Mouse (Mus musculus) hematopoietic stem cell, adult 5-6 weeks (primary cell): Measurements from ENCODE around the gene Auh. TPM values are rescaled to one million over a fixed set of nuclear protein-coding genes. Genes with fewer than 3 reads are reported as not detected.

ENCODE experiments used
- ATAC-seq, 2 experiments: fragments of 125-278 bp in 1 of 2; replicated peaks in 1 of 2; 2 replicates each; pipeline ENCODE4 v1.8.0; 2016 to 2017; ENCODE audit warnings: inconsistent platforms in 2 of 2, mild to moderate bottlenecking in 2 of 2, moderate number of reproducible peaks in 2 of 2, low read depth in 1 of 2, moderate TSS enrichment in 1 of 2; ENCODE audit not compliant: low FRiP score in 2 of 2, poor library complexity in 2 of 2, severe bottlenecking in 2 of 2, insufficient read depth in 1 of 2, low TSS enrichment in 1 of 2
- total RNA-seq: library from RNA; stranded (forward); fragments of 172-1452, 232-1000 nt; gene quantifications from 2 replicates; pipeline ENCODE4 v1.2.3, GENCODE M21; 2017

Auh gene
- total RNA-seq, 1 experiment from 2014 or later: 45.4 TPM

GRCm38 (mm10) chr13:52892791-52893190, 36.7 kb downstream of the Auh start:
- ATAC-seq: peak; percentile 38 to 44; a peak in 1 of 4 replicates

GRCm38 (mm10) chr13:52892065-52892503, 37.4 kb downstream of the Auh start:
- ATAC-seq: peak; percentile 59 to 60

DNA sequence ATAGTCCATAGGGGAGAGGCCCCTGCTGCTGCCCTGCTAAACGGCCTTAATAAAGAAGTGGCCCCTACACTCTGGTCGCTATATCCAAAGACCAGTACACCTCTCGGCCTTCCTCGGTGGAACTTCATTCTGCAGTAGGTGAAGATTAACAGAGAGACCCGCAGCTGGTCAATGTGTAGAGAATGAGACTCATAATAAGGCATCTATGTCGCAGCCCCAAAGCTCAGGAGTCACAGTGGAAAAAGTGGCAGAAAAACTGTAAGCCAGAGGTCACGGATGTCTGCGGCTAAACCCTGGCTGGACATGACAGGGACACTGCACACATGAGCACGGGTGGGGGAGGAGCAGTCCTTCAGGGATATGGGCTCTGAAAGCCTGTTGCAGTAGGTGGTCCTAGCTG, 39.2 kb downstream of the Auh start:
- ATAC-seq: no peak

DNA sequence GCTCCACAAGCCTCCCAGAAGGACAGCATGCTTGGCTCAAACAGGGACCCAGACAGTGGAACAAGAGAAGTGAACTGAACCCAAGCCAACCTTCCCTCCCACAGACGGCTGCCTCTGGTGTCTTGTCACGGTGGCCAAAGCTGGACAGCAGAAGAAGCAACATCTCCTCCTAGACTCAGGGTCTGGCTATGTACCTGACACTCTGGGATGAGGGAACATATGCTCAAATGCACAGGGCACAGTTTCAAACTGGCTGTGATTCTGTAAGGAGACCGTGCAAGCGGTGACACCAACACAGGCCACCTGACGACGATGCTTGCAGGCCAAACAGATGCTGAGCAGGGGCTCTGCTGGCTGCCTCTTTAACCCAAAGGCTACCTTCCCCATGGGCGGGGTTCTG, 42.7 kb downstream of the Auh start:
- no peak for ATAC-seq

GRCm38 (mm10) chr13:52883960-52884326, 45.5 kb downstream of the Auh start:
- no peak for ATAC-seq

DNA sequence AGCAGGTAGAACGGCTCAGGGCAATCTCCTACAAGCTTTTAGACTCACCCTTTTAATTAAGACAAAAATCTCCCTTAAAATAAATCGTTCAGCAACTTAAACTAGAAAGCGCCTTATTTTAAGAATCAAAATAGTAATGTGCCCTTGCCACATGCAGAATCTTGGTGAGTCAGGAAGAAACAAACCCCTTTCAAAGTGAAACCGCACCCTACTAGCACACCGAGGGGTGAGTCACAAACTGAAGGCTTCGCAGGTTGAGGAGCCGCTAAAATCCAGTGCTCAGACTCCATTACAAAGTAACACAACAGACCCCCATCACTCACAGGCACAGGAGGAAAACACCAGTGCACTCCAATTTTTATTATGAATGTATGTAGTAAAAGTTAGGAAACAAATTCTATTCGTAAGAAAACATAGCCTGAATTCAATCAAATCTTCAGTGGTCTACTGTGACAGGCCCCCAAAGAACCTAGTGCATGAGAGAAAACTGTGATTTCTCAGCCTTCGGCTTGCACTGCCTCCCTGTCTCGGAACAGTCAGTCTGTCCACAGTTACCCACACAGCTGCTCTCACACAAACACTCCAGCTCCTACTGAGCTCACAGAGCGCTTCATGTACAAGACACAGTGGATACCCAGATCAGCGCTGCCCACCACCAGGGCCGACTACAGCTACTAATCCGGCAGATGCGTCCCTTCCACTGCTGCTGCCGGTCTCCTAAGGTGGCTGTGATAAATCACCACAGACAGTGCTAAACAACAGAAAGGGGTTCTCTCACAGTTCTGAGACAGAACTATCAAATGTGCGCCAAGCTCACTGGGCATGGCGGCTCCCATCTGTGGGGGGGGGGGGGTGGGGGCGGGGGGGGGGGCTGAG, 46.2 kb downstream of the Auh start:
- ATAC-seq: no peak

GRCm38 (mm10) chr13:52880386-52880785, 49.1 kb downstream of the Auh start:
- no peak for ATAC-seq

DNA sequence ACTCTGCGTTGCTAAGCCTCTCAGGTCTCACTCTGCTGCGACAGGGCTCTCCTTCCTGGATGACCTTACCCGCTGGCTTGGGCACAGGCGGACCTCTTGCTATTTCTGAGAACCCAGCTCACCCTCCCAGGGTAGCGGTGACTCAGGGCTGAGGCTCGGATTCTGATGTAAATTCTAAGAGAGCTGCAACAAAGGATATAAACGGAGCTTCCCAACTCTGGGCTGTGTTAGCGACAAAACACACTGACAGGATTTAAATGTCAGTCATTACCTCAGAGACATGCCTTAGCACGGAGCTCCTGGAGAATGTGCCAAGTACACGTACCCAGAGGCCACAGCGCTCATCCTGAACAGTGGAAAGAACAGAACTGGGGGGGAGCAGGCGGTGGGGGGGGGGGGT, 49.6 kb downstream of the Auh start:
- no peak for ATAC-seq

DNA sequence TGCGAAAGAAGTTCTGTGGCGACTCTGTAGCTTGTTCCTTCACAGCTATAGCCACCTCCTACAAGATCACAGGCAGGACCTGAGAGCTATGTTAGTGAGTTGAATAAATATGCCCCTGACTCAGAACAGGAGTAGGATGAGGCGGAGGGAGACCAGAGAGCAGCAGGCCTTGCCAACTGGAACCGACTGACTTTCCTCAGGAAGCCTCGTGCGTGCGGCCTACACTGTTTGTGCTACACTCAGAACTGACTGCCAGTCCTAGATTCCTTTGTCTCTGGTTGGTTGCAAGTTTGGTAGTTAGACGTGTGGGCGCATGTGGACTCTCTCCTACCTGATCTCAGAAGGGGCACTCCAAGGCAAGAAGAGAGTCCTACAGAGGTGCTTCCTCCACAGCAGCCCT, 50.2 kb downstream of the Auh start:
- ATAC-seq: no peak

- ATAC-seq: no peak
These were observed 50.7 kb downstream of the Auh start for GRCm38 (mm10) chr13:52878823-52879222.

GRCm38 (mm10) chr13:52875541-52876325, 53.7 kb downstream of the Auh start:
- no peak for ATAC-seq

DNA sequence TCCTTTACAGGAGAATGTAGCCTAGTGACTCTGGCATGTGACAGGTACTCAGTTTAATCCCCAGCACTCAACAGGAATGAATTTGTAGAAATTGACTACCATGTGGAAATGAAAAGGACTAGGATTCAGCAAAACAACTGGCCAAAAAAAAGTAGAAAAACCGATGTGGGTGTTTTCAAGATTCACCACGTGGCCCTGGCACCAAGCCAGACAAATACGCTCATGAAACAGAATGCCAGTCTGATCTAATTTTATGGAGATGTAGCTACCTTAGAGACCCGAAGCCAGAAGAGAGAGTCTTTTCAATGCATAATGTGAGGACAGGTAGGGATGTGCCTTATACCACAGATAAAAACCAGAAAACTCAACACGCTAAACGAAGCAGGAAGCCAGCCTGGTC, 54.4 kb downstream of the Auh start:
- no peak for ATAC-seq

GRCm38 (mm10) chr13:52874338-52874737, 55.1 kb downstream of the Auh start:
- ATAC-seq: no peak

GRCm38 (mm10) chr13:52873923-52874322, 55.6 kb downstream of the Auh start:
- no peak for ATAC-seq

GRCm38 (mm10) chr13:52866005-52866792, 63.3 kb downstream of the Auh start:
- ATAC-seq: no peak

GRCm38 (mm10) chr13:52863436-52863835, 66.0 kb downstream of the Auh start:
- no peak for ATAC-seq

DNA sequence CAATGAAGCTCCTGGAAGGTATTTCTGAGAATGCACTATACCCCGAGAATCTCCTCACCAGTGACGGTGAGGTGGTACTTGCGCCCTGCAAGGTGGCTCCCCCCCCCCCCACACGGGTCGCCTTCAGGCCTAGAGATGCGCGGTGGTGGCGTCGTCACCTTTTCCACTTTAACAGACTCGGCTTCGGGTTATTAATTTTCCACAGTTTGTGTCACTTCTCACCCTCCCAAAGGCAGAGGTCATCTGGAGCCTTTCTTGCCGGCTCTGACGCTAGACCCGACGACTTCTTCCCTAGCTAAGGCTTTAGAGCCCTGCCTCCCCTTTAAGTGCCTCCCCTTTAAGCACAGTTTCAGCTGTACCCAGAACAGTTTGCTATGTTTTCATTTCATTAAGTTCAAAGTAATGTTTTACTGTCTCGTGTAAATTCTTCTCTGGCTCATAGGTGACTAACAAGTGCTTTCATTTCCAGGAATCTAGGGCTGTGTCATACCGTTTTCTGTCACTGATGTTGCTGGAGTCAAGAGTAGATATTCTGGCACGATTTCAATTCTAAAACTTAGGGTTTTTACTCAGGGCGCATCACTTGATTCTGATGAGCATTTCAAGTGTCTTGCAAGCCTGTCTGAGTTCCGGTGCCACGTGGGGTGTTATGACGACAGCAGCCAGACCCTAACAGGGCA, 69.3 kb downstream of the Auh start:
- ATAC-seq: no peak
